Mouse (Mus musculus) heart, embryonic 15.5 days (tissue): Measurements from ENCODE around the gene Slc10a6. TPM values are rescaled to one million over a fixed set of nuclear protein-coding genes. Genes with fewer than 3 reads are reported as not detected.

Experiments
- ATAC-seq: fragments of 200-750 bp; cut with Nextera tagmentation; replicated peaks from 2 replicates; pipeline ENCODE4 v1.8.0; 2017; ENCODE audit warnings: low read depth, moderate TSS enrichment; ENCODE audit not compliant: insufficient number of reproducible peaks, insufficient read depth, low FRiP score
- H3K27ac ChIP-seq: fragments of 300-500 bp; sonication (generic); 2 replicates; pipeline ENCODE4 v1.5.1; 2015; ENCODE audit warnings: mild to moderate bottlenecking, inconsistent platforms
- H3K27me3 ChIP-seq: fragments of 300-500 bp; sonication (generic); 2 replicates; pipeline ENCODE4 v1.6.1; 2015; ENCODE audit warnings: inconsistent platforms
- H3K36me3 ChIP-seq: fragments of 300-500 bp; sonication (generic); 2 replicates; pipeline ENCODE4 v1.6.1; 2015; ENCODE audit warnings: mild to moderate bottlenecking, inconsistent platforms
- H3K4me1 ChIP-seq: fragments of 300-500 bp; sonication (generic); replicated peaks from 2 replicates; pipeline ENCODE4 v1.6.1; 2015; ENCODE audit warnings: inconsistent platforms
- H3K4me2 ChIP-seq: fragments of 300-500 bp; sonication (generic); 2 replicates; pipeline ENCODE4 v1.6.1; 2015; ENCODE audit warnings: inconsistent platforms, mild to moderate bottlenecking, moderate library complexity
- H3K4me3 ChIP-seq: fragments of 300-500 bp; sonication (generic); 2 replicates; pipeline ENCODE4 v1.5.1; 2015; ENCODE audit warnings: mild to moderate bottlenecking, inconsistent platforms
- H3K9ac ChIP-seq: fragments of 300-500 bp; sonication (generic); 2 replicates; pipeline ENCODE4 v1.6.1; 2015; ENCODE audit warnings: mild to moderate bottlenecking, inconsistent platforms
- H3K9me3 ChIP-seq: fragments of 300-500 bp; sonication (generic); replicated peaks from 2 replicates; pipeline ENCODE4 v1.6.1; 2016; ENCODE audit warnings: inconsistent platforms
- WGBS: fragments of 180-500 bp; shearing (Covaris S2); methylation state at CpG from one replicate; pipeline ENCODE4 v1.1.7; 2015; ENCODE audit warnings: mixed read lengths; 5-methylcytosine and 5-hydroxymethylcytosine counted together
- polyA plus RNA-seq: library from polyadenylated mRNA; unstranded; fragments of >200 nt; fragmentation: Nextera tagmentation; extraction: Ambion mirVana; gene quantifications from 2 replicates; pipeline ENCODE4 v1.2.1, GENCODE M21; 2015

The Slc10a6 gene
- polyA plus RNA-seq, 1 experiment from 2014 or later: 1.7 TPM

DNA sequence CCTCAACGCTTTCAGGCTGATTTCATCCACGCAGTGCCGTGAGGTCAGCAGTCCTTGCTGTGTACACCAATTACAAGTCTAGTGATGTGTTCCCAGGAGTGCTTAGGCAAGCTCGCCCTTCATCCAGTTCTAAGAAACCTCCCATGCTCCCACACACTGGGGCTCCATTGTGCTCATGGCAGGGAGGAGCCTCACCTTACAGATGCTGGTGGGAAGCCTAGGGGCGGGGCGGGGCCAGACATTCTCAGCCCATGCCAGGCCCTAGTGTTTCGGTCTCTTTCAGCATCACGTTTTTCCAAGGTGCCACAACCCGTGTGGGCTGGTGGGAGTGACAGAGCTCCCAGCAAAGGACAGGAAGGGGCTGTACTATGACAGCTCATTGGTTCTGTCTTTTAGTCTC lies 12.0 kb downstream of the Slc10a6 start:
- ATAC-seq: no peak
- peaks cover 18% of the 10 kb centered on the region for H3K4me1 ChIP-seq
- no peak overlapping the region for H3K27ac ChIP-seq
- no peaks in the 10 kb centered on the region for H3K9me3 ChIP-seq
- no peak overlapping the region for H3K4me2 ChIP-seq
- no peaks in the 10 kb centered on the region for H3K36me3 ChIP-seq
- 74% methylated on average over 9 of the region's 9 CpGs for WGBS
- H3K9ac ChIP-seq: no peak overlapping the region
- H3K4me3 ChIP-seq: no peak overlapping the region
- no peaks in the 10 kb centered on the region for H3K27me3 ChIP-seq

DNA sequence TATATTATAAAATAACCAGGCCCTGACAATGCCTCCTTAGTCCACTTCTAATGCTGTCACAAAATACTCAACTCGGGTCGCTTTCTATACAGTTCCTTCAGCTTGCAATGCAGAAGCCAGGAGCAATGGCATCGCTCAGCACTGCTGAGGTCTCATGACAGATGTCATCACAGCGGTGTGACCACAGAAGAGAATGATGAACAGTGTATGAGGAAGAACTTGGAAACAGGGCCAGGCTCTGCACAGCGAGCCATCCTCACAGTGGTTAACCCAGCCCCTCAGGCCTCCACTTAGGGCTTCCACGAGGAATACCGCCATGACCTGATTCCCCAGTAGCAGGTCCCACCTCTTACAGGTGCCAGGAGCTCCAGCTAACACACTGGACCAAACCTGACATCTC lies 14.8 kb downstream of the Slc10a6 start:
- H3K9ac ChIP-seq: no peak overlapping the region
- no peak for ATAC-seq
- 85% methylated on average over 7 of the region's 7 CpGs for WGBS
- H3K36me3 ChIP-seq: no peaks in the 10 kb centered on the region
- no peak overlapping the region for H3K4me3 ChIP-seq
- H3K4me1 ChIP-seq: no peaks in the 10 kb centered on the region
- H3K9me3 ChIP-seq: no peaks in the 10 kb centered on the region
- no peak overlapping the region for H3K27ac ChIP-seq
- no peak overlapping the region for H3K4me2 ChIP-seq
- H3K27me3 ChIP-seq: no peaks in the 10 kb centered on the region

DNA sequence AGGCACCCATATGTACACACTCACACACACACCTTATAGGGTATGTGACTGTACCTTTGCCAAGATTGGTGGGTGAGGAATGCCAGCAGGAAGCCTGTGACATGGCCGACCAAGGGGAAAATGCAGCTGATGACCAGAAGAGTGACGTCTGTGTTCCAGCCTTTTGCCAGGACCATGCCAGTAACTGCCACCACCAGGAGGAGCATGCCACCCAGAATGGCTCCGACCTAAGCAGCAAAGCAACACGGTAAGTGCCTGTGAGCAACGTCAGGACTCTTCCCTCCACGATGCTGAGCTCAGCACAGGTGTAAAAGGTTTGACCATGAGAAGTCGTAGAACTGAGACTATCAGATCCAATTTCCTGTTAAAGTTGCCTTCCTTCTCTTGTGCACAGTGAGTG lies 16.9 kb downstream of the Slc10a6 start:
- H3K9me3 ChIP-seq: no peaks in the 10 kb centered on the region
- no peaks in the 10 kb centered on the region for H3K4me1 ChIP-seq
- H3K9ac ChIP-seq: no peak overlapping the region
- no peak for ATAC-seq
- 76% methylated on average over 7 of the region's 7 CpGs for WGBS
- H3K36me3 ChIP-seq: no peaks in the 10 kb centered on the region
- no peak overlapping the region for H3K4me2 ChIP-seq
- H3K27me3 ChIP-seq: no peaks in the 10 kb centered on the region
- no peak overlapping the region for H3K4me3 ChIP-seq
- no peak overlapping the region for H3K27ac ChIP-seq

DNA sequence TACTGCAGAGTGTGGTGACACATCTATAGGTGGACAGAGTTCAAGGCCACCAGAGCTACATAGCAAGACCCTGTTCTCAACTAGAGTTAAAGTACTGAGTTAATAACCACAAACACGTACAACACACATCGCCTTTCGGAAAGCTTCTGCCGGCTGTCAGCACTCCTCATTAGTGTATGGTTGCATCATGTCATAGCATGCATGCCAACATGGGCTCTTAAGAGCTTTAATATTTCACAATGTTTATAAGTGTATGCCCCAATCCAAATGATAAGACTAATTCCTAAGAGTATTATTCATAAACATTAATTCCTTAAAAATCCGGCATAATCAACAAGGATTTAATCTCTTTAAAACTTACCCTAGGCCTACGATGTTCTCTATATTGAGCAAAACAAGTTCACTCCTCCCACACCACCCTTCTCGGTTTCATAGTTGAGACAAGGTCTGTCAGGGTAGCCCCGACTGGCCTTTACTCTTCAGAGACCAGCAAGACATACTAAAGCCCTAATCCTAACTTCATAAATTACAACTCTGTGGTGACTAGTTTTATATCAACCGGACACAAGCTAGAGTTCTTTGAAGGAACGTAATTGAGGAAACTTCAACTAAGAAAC lies 18.2 kb downstream of the Slc10a6 start:
- no peaks in the 10 kb centered on the region for H3K36me3 ChIP-seq
- H3K9ac ChIP-seq: no peak overlapping the region
- H3K4me3 ChIP-seq: no peak overlapping the region
- 80% methylated on average over 10 of the region's 10 CpGs for WGBS
- no peaks in the 10 kb centered on the region for H3K9me3 ChIP-seq
- H3K4me2 ChIP-seq: no peak overlapping the region
- no peaks in the 10 kb centered on the region for H3K27me3 ChIP-seq
- H3K4me1 ChIP-seq: no peaks in the 10 kb centered on the region
- H3K27ac ChIP-seq: no peak overlapping the region
- no peak for ATAC-seq

DNA sequence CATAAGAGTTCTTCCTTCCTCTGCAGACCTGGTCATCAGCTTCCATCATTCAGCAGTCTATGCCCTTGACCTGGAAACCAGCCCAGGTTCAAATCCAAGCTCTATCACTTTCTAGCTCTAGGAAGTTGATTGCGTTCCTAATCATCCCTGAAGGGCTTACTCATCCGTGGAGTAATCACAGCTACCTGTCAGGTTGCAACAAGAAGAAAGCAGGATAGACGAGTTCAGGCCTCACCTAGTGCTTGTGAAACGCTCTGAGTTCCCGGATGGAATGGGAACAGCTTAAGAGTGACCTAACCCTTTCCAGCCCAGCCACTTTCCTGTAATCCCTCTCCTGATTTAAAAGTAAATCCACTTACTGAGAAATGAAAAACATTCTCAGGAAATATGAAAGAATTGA lies 19.1 kb downstream of the Slc10a6 start:
- H3K27me3 ChIP-seq: no peaks in the 10 kb centered on the region
- no peaks in the 10 kb centered on the region for H3K36me3 ChIP-seq
- H3K9ac ChIP-seq: no peak overlapping the region
- no peaks in the 10 kb centered on the region for H3K4me1 ChIP-seq
- WGBS: 56% methylated on average over 5 of the region's 5 CpGs
- no peak overlapping the region for H3K4me2 ChIP-seq
- H3K9me3 ChIP-seq: no peaks in the 10 kb centered on the region
- ATAC-seq: no peak
- no peak overlapping the region for H3K4me3 ChIP-seq
- H3K27ac ChIP-seq: no peak overlapping the region

DNA sequence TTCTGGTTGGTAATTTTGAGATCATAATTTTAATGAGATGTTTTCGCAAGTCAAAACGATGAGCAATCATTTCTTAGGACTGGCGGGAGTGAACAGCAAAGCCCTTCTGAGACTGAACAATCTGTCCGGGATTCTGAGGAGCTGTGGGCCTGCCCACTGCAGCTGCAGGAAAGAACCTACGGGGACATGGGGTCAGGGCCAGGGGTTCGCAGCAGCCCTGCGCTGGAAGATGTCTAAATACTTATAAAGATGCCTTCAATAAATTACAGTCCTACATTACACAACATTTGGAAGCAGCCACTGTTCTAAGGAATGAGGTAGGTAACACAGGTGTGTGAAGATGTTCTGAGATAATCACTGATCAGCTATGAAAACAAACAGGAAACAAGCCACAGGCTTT lies 23.5 kb downstream of the Slc10a6 start:
- Histone ChIP-seq H3K36me3 (no peaks in the 10 kb centered on the region), H3K27me3 (no peaks in the 10 kb centered on the region), H3K4me1 (no peaks in the 10 kb centered on the region), H3K9me3 (no peaks in the 10 kb centered on the region), H3K4me2 (no peak overlapping the region), H3K4me3 (no peak overlapping the region), H3K9ac (no peak overlapping the region), H3K27ac (no peak overlapping the region)
- 86% methylated on average over 7 of the region's 7 CpGs for WGBS
- no peak for ATAC-seq

DNA sequence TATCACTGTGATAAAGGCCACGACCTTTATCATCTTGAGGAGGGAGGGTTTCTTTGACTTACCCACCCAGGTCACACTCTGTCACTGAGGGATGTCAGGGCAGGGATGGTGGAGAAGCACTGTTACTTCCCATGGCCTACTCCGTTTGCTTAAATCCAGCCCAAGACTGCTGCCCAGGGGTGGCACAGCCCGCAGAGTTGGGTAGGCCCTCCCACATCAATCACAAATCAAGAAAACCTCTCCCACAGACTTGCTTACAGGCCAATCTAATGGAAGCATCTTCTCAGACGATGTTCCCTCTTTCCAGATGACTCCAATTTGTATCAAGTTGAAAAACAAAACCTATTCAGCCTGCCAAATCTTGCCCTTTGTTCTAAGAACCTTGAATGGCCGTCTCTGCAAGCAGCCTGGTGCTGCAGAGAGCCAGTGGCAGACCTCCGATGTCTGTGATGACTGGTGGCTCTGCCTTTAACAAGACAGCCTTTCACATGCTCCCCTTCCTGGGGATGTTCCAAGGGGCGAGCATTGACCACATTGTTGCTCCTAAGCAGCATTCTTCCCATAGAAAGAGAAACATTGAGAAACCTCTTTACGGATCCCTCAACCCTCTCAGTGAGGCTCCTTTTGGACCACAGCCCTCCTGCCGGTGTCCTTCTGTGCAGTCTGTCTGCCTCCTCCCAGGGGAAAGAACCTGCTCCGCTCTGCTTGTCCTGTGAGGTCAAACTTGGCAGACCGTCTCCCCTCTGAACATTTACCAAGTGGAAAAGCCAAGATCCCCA lies 25.9 kb downstream of the Slc10a6 start:
- H3K36me3 ChIP-seq: no peaks in the 10 kb centered on the region
- no peak overlapping the region for H3K4me3 ChIP-seq
- peaks cover 10% of the 10 kb centered on the region for H3K4me1 ChIP-seq
- WGBS: 67% methylated on average over 11 of the region's 11 CpGs
- no peaks in the 10 kb centered on the region for H3K27me3 ChIP-seq
- no peak overlapping the region for H3K27ac ChIP-seq
- no peak for ATAC-seq
- H3K9ac ChIP-seq: no peak overlapping the region
- H3K4me2 ChIP-seq: no peak overlapping the region
- H3K9me3 ChIP-seq: no peaks in the 10 kb centered on the region

DNA sequence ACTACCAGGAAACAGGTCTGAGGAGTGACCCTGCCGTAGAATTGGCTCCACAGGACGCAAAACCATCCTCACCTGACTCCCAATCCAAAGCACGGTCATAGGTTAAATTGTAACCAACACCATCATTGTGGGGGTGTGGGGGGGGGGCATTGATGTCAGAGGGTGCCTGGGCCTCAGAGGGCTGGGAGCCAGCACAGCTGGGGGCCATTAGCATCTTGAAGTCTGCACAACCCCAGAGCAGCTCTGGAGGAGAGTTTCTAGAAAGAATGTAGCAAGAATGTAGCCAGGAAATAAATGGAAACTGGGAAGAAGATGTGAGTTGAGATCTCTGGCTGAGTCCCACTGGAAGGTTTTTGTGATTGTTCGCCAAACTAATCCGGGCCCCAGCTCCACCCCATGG lies 30.3 kb downstream of the Slc10a6 start:
- no peaks in the 10 kb centered on the region for H3K36me3 ChIP-seq
- 87% methylated on average over 5 of the region's 5 CpGs for WGBS
- H3K27me3 ChIP-seq: no peaks in the 10 kb centered on the region
- H3K27ac ChIP-seq: peak overlapping the region; percentile 48; the same call in 1 of the 2 replicates
- no peak overlapping the region for H3K4me2 ChIP-seq
- no peak for ATAC-seq
- H3K4me1 ChIP-seq: peaks cover 25% of the 10 kb centered on the region
- H3K9ac ChIP-seq: no peak overlapping the region
- H3K9me3 ChIP-seq: no peaks in the 10 kb centered on the region
- H3K4me3 ChIP-seq: no peak overlapping the region

DNA sequence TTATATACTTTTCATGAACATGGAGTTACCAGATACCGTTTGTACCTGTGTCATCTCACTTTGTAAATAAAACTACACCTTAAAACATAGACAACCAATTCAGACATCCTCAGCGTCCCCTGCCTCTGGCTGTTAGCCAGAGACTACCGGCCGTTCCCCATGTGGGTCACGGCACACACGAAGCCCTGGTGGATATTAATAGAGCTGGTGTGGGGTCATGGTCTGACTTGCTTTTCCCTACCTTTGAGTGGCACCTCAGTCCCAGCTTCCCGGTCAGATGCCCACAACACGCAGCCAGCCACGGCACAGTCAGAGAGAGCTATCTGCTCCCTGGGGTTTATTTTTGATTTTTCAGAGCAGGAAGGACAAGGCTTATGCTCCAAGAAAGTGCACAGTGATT lies 30.9 kb downstream of the Slc10a6 start:
- Histone ChIP-seq H3K4me3 (no peak overlapping the region), H3K9me3 (no peaks in the 10 kb centered on the region), H3K4me2 (no peak overlapping the region), H3K36me3 (no peaks in the 10 kb centered on the region), H3K4me1 (peaks cover 25% of the 10 kb centered on the region), H3K9ac (no peak overlapping the region), H3K27ac (peak overlapping the region; percentile 48; the same call in 1 of the 2 replicates), H3K27me3 (no peaks in the 10 kb centered on the region)
- ATAC-seq: no peak
- WGBS: 48% methylated on average over 9 of the region's 9 CpGs

DNA sequence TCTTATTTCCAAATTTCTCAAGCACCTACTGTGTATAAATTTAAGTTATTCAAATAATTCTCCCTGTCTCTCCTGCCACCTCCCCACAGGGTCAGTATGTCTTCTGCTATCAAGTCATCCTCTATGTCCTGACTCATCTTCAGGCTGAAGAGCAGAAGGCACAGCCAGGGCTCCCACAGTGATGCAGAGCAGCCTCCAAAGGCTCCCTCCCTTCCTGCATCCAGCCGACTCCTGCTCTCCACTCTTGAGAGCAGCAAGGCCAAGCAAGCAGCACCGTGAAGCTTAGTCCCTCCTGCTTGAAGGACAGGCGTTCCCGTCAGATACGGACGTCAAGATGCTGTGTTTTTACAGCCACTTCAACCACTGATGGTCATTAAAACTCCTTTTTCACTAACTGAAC lies 31.6 kb downstream of the Slc10a6 start:
- Histone ChIP-seq H3K4me3 (no peak overlapping the region), H3K36me3 (no peaks in the 10 kb centered on the region), H3K4me1 (peaks cover 25% of the 10 kb centered on the region), H3K9ac (no peak overlapping the region), H3K4me2 (no peak overlapping the region), H3K27ac (0 out of 2 replicates have a peak overlapping the region, but pooled peaks have one; percentile 4), H3K9me3 (no peaks in the 10 kb centered on the region), H3K27me3 (no peaks in the 10 kb centered on the region)
- WGBS: 65% methylated on average over 6 of the region's 6 CpGs
- no peak for ATAC-seq

DNA sequence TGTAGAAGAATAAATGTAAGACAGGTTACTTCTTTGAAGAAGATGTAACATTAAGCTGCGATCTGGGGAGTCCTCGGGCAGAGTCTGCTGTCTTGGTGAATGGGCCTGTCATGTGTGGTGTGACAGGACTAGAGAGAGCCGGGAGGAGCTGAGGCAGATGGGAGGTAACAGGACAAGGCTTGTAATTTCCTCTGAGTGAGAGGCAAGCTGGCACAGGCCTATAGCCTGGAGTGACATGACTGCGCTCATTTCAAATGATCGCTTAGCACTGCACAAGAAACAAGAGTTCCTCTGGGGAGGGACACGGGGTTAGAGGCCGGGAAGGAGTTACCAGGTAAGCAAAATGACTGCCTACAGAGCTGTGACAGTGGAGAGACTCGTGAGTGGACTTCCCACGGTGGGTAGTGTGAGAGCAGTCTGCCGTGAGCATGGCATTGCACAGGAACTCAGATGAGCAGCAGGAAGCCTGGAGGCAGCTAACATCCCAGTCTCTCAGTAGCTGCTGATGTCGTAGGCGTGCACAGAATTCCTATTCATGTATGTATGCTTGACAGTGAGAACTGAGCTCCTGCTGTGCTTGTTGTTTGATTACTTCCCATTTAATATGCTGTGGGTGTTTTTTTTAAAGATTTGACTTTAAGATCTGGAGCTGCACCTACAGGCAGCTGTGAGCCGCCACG lies 32.6 kb downstream of the Slc10a6 start:
- peaks cover 25% of the 10 kb centered on the region for H3K4me1 ChIP-seq
- no peak overlapping the region for H3K4me3 ChIP-seq
- H3K9me3 ChIP-seq: no peaks in the 10 kb centered on the region
- H3K36me3 ChIP-seq: no peaks in the 10 kb centered on the region
- H3K9ac ChIP-seq: no peak overlapping the region
- H3K27me3 ChIP-seq: no peaks in the 10 kb centered on the region
- no peak for ATAC-seq
- WGBS: 77% methylated on average over 14 of the region's 14 CpGs
- H3K27ac ChIP-seq: peak overlapping the region; percentile 75
- H3K4me2 ChIP-seq: no peak overlapping the region
